Mouse (Mus musculus) limb, embryonic 14.5 days (tissue): ENCODE results near the gene Klf7. TPM values are rescaled to one million over a fixed set of nuclear protein-coding genes. Genes with fewer than 3 reads are reported as not detected.

Experiments used
- ATAC-seq: fragments of 200-750 bp; cut with Nextera tagmentation; 2 replicates; pipeline ENCODE4 v1.8.0; 2017; ENCODE audit warnings: low read depth, moderate number of reproducible peaks, moderate TSS enrichment; ENCODE audit not compliant: low FRiP score
- DNase-seq: peaks from one replicate; pipeline ENCODE4 v3.0.0-alpha.2; 2015; ENCODE audit warnings: low spot score
- H3K27ac ChIP-seq: fragments of 300-500 bp; sonication (generic); replicated peaks from 2 replicates; pipeline ENCODE4 v1.5.1; 2014; ENCODE audit warnings: low read depth, mild to moderate bottlenecking, low read length, moderate library complexity, mixed read lengths
- H3K27me3 ChIP-seq: fragments of 300-500 bp; sonication (generic); 2 replicates; pipeline ENCODE4 v1.6.1; 2014; ENCODE audit warnings: low read length, mixed read lengths; ENCODE audit not compliant: control insufficient read depth, insufficient read depth
- H3K36me3 ChIP-seq: fragments of 300-500 bp; sonication (generic); 2 replicates; pipeline ENCODE4 v1.6.1; 2014; ENCODE audit warnings: mild to moderate bottlenecking, low read length, moderate library complexity, mixed read lengths; ENCODE audit not compliant: control insufficient read depth, insufficient read depth
- H3K4me1 ChIP-seq: fragments of 300-500 bp; sonication (generic); 2 replicates; pipeline ENCODE4 v1.6.1; 2014; ENCODE audit warnings: antibody characterized with exemption, low read length, mixed read lengths; ENCODE audit not compliant: control insufficient read depth, insufficient read depth
- H3K4me2 ChIP-seq: fragments of 300-500 bp; sonication (generic); replicated peaks from 2 replicates; pipeline ENCODE4 v1.6.1; 2014; ENCODE audit warnings: low read depth, mild to moderate bottlenecking, low read length, moderate library complexity; ENCODE audit not compliant: severe bottlenecking
- H3K4me3 ChIP-seq: fragments of 300-500 bp; sonication (generic); replicated peaks from 2 replicates; pipeline ENCODE4 v1.5.1; 2014; ENCODE audit warnings: low read length
- H3K9ac ChIP-seq: fragments of 300-500 bp; sonication (generic); 2 replicates; pipeline ENCODE4 v1.6.1; 2014; ENCODE audit warnings: mild to moderate bottlenecking, low read depth, low read length, moderate library complexity; ENCODE audit not compliant: severe bottlenecking
- H3K9me3 ChIP-seq: fragments of 300-500 bp; sonication (generic); 2 replicates; pipeline ENCODE4 v1.6.1; 2016; ENCODE audit warnings: low read length; ENCODE audit not compliant: control insufficient read depth
- POLR2A ChIP-seq: fragments of 200-500 bp; IDR thresholded peaks from 2 replicates; pipeline ENCODE4 v1.8.0; 2012; ENCODE audit warnings: inconsistent platforms, mild to moderate bottlenecking, moderate library complexity, borderline replicate concordance; ENCODE audit not compliant: insufficient read depth, insufficient read length; ENCODE audit errors: extremely low read depth
- WGBS: fragments of 180-500 bp; shearing (Covaris S2); extraction: QIAGEN DNeasy Blood & Tissue Kit; methylation state at CpG from one replicate; pipeline ENCODE4 v1.1.7; 2014; 5-methylcytosine and 5-hydroxymethylcytosine counted together
- polyA plus RNA-seq, 2 experiments: library from polyadenylated mRNA; depleted of rRNA in 1 of 2; stranded (reverse) in 1 of 2; unstranded in 1 of 2; fragments of >200 nt; fragmentation: Nextera tagmentation in 1 of 2; extraction: Ambion mirVana in 1 of 2; gene quantifications; 2 replicates each; pipeline versions ENCODE4 v1.2.1 to v1.2.3; 2012 to 2014

Klf7 gene
- polyA plus RNA-seq, 2 experiments = 10.2 to 18.7 TPM

- H3K36me3 ChIP-seq = no peaks in the 10 kb centered on the region
- DNase-seq = no peak
- no peak overlapping the region for H3K27ac ChIP-seq
- H3K4me1 ChIP-seq = peaks cover 4% of the 10 kb centered on the region; the same call in 1 of the 2 replicates
- H3K4me2 ChIP-seq = no peak overlapping the region
- no peak overlapping the region for H3K9ac ChIP-seq
- ATAC-seq = no peak
- WGBS = 48% methylated on average over 9 of the region's 9 CpGs
- no peak overlapping the region for H3K4me3 ChIP-seq
- TF ChIP-seq POLR2A = no peak
- no peaks in the 10 kb centered on the region for H3K9me3 ChIP-seq
- H3K27me3 ChIP-seq = no peaks in the 10 kb centered on the region
Measured at GRCm38 (mm10) chr1:64003525-64004291, 118.4 kb downstream of the Klf7 start.

DNA sequence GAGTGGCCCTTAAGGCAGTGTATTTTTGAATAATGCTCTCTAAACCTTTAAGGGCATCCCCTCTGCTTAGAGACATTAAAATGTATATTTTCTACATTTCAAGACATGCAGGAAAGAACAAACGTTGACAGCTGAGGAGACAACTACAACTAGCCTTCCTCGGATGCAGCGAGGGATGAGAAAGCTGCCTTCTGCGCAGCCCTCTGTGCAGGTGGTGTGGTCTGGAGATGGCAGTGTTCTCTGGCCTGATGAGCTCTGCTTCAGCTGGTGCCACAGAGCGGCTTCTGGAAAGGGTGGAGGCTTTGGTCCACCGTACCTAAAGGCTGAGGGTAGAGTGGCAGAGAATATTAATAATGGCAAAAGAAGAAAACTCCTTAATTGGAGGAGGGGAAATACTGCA is 120.0 kb downstream of the Klf7 start:
- no peak for TF ChIP-seq POLR2A
- ATAC-seq = no peak
- H3K36me3 ChIP-seq = no peaks in the 10 kb centered on the region
- no peaks in the 10 kb centered on the region for H3K9me3 ChIP-seq
- no peak overlapping the region for H3K4me2 ChIP-seq
- no peaks in the 10 kb centered on the region for H3K27me3 ChIP-seq
- WGBS = 87% methylated on average over 6 of the region's 6 CpGs
- no peak overlapping the region for H3K27ac ChIP-seq
- DNase-seq = no peak
- H3K9ac ChIP-seq = no peak overlapping the region
- H3K4me3 ChIP-seq = no peak overlapping the region
- peaks cover 4% of the 10 kb centered on the region; the same call in 1 of the 2 replicates for H3K4me1 ChIP-seq

- 72% methylated on average over 2 of the region's 2 CpGs for WGBS
- no peak for TF ChIP-seq POLR2A
Measured at GRCm38 (mm10) chr1:64000597-64000996, 121.5 kb downstream of the Klf7 start.

GRCm38 (mm10) chr1:63999481-63999880 is 122.6 kb downstream of the Klf7 start:
- Histone ChIP-seq H3K9ac (no peak overlapping the region), H3K9me3 (no peaks in the 10 kb centered on the region), H3K4me2 (no peak overlapping the region), H3K4me1 (peaks cover 8% of the 10 kb centered on the region), H3K27ac (no peak overlapping the region), H3K36me3 (no peaks in the 10 kb centered on the region), H3K4me3 (no peak overlapping the region), H3K27me3 (no peaks in the 10 kb centered on the region)
- ATAC-seq (no peak), DNase-seq (no peak)
- TF ChIP-seq POLR2A = no peak
- WGBS = 83% methylated on average over 8 of the region's 8 CpGs

More at GRCm38 (mm10) chr1:64000597-64000996, 121.5 kb downstream of the Klf7 start:
- no peaks in the 10 kb centered on the region for H3K27me3 ChIP-seq
- no peak for ATAC-seq
- no peaks in the 10 kb centered on the region for H3K36me3 ChIP-seq
- no peak overlapping the region for H3K9ac ChIP-seq
- H3K4me1 ChIP-seq = peaks cover 4% of the 10 kb centered on the region; the same call in 1 of the 2 replicates
- DNase-seq = no peak
- H3K27ac ChIP-seq = no peak overlapping the region
- H3K4me2 ChIP-seq = no peak overlapping the region
- no peaks in the 10 kb centered on the region for H3K9me3 ChIP-seq
- no peak overlapping the region for H3K4me3 ChIP-seq

DNA sequence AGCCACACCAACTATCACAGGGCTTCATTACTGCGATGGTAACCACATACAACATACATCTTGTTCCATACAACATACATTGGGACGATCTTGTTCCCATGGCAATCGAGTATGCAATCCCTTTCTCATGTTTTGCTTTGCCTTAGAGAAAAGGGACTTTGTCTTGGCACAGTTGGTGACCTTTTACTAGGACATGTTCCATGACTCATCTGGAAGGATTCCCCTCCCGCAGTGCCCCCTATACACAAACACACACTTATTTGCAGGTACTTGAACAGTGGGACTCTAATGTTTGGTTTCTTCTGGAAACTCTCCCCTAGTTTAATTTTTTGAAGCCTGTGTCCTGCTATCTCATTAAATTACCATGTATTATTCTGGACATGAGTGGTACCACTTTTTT is 123.2 kb downstream of the Klf7 start:
- ATAC-seq (no peak), DNase-seq (no peak)
- Histone ChIP-seq H3K36me3 (no peaks in the 10 kb centered on the region), H3K4me3 (no peak overlapping the region), H3K4me2 (no peak overlapping the region), H3K9ac (no peak overlapping the region), H3K9me3 (no peaks in the 10 kb centered on the region), H3K27ac (no peak overlapping the region), H3K27me3 (no peaks in the 10 kb centered on the region), H3K4me1 (peaks cover 12% of the 10 kb centered on the region)
- TF ChIP-seq POLR2A = no peak
- 85% methylated on average over 4 of the region's 4 CpGs for WGBS

DNA sequence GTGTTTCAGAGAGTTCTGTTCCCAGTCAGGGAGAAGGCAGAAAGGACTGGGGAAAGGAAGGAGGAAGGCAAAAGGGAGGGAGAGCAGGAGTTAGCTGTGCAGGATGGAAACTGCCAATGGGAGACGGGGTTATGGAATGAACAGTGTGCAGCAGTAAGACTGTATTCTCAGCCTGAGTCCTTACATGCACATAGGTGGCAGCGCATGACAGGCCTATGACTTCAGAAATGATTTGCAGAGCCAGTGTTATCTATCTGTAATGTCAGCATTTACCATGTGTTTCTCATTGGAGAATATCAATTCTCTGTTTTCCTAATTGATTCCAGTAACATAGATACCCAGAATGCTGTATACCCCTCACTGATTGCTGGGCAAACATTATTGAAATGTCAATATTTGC is 123.9 kb downstream of the Klf7 start:
- H3K4me1 ChIP-seq = peaks cover 14% of the 10 kb centered on the region
- H3K27me3 ChIP-seq = no peaks in the 10 kb centered on the region
- no peak for TF ChIP-seq POLR2A
- H3K9me3 ChIP-seq = no peaks in the 10 kb centered on the region
- H3K9ac ChIP-seq = no peak overlapping the region
- DNase-seq (no peak), ATAC-seq (no peak)
- no peak overlapping the region for H3K4me3 ChIP-seq
- no peak overlapping the region for H3K4me2 ChIP-seq
- H3K27ac ChIP-seq = no peak overlapping the region
- 83% methylated on average over 2 of the region's 2 CpGs for WGBS
- no peaks in the 10 kb centered on the region for H3K36me3 ChIP-seq
